Mouse (Mus musculus): ENCODE data around the gene Nudt19.
"Not testable (repeated sequence)": the region's sequence is repeated elsewhere in the genome, so short reads cannot be mapped to it uniquely, and the experiment has no call there.

DNA sequence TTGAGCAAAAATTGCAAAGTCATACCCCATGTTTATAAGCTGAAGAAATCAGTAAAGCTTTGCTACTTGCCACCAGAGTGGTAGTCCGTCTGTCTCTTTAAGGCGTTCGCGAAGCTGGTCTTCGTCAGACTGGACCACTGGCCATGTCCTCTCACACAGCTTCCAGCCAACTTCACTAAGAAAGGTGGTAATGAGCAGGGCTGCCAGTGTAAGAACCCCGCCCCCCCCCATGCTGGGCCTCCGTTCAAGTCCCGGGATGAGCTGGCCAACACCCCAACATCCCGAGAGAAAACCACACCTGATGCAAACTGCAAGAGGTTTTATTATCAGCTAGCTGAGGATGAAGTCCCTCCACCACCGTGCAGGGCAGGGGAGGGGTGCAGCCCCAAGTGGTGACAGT, 8.8 kb upstream of the Nudt19 start:
- not testable (repeated sequence) for TF ChIP-seq CTCF, EP300 (IDR thresholded peaks at IDR 0.05; ENCODE audit: low read depth)
